Mouse (Mus musculus): ENCODE results near the gene Adamts2. TPM values are rescaled to one million over a fixed set of nuclear protein-coding genes. Genes with fewer than 3 reads are reported as not detected.
A peak's percentile ranks its signal among the peaks of the same experiment; 100 is the strongest.

The Adamts2 gene
- total and polyA plus RNA-seq, 3 experiments = not detected

DNA sequence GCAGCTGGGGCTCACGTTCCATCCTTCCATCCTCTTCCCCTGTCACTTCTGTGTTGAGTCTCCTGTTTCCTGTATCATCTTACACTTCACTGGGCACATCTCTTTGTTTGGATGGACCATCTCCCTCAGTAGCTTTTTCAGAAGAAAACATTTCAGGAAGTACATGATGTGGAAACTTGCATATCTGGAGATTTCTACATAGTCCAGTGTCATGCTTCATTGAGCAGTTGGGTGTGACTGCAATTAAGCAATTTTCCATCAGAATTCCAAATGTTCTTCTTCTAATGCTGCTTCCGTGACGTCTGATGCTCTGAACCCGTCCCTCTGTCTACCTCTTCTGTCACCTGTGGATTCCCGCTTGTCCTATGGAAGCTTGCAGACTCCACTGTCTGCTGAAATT is 124.2 kb downstream of the Adamts2 start:
- Histone ChIP-seq H3K27me3 (replicated peaks) (peaks cover 84% of the 10 kb centered on the region), H3K36me3 (replicated peaks in 1 of 2; ENCODE audit: control insufficient read depth in 1 of 2, insufficient read depth in 1 of 2, low read length in 1 of 2) (no peaks in the 10 kb centered on the region), H3K4me1 (ENCODE audit: control insufficient read depth in 1 of 2, insufficient read depth in 2 of 2) (no peaks in the 10 kb centered on the region), H3K9ac (ENCODE audit: insufficient read depth, low read depth) (no peak overlapping the region), H3K27ac (ENCODE audit: insufficient read depth, low read depth) (no peak overlapping the region), H3K9me3 (replicated peaks; ENCODE audit: low read length) (peaks cover 4% of the 10 kb centered on the region), H3K4me3 (replicated peaks in 1 of 3; ENCODE audit: low read depth in 2 of 3, low read length in 2 of 3, poor library complexity in 1 of 3) (no peak overlapping the region), H3K79me2 (replicated peaks; ENCODE audit: control insufficient read depth, extremely low read depth, insufficient read depth, poor library complexity, severe bottlenecking) (no peaks in the 10 kb centered on the region), H3K4me2 (ENCODE audit: insufficient read depth, low read depth, poor library complexity, severe bottlenecking) (no peak overlapping the region)
- in situ Hi-C loops (cut with MboI; ENCODE audit: low pct_ligation_motif_present, low pct_unique_long_range_greater_than_20kb, low sequenced_read_pairs) (no loop called here), dilution Hi-C loops (cut with MboI; ENCODE audit: extremely low pct_ligation_motif_present, extremely low pct_unique_long_range_greater_than_20kb, low sequenced_read_pairs) (no loop called here)
- no peak for DNase-seq (ENCODE audit: extremely low read depth)
- TF ChIP-seq NELFE (IDR thresholded peaks at IDR 0.05; ENCODE audit: low read depth, low read length) (no peak), JUND (conservative IDR thresholded peaks at IDR 0.05; ENCODE audit: low read depth, low read length) (no peak), SIN3A (IDR thresholded peaks at IDR 0.05; ENCODE audit: low read length) (no peak), BHLHE40 (IDR thresholded peaks at IDR 0.05; ENCODE audit: low read depth, low read length) (peak; percentile 50)

DNA sequence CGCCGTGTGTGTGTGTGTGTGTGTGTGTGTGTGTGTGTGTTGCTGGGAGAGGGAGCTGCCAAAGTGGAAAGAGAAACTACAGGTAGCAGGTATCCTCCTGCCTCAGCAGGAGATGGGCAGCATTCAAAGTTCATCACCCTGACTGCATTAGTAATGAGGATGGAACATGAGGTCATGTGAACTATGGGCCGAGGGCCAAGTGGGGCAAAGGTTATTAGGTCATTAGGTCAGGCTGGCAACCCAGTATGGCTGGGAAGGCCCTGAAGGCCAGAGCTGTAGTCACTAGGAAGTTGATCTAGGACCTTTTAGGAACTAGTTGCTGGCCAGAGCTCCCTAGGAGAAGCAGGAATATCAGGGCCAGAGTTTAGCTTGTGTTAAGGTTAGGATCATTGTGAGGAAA is 131.3 kb downstream of the Adamts2 start:
- Histone ChIP-seq H3K79me2 (replicated peaks; ENCODE audit: control insufficient read depth, extremely low read depth, insufficient read depth, poor library complexity, severe bottlenecking) (no peaks in the 10 kb centered on the region), H3K4me1 (ENCODE audit: control insufficient read depth in 1 of 2, insufficient read depth in 2 of 2) (no peaks in the 10 kb centered on the region), H3K36me3 (replicated peaks in 1 of 2; ENCODE audit: control insufficient read depth in 1 of 2, insufficient read depth in 1 of 2, low read length in 1 of 2) (no peaks in the 10 kb centered on the region), H3K9me3 (replicated peaks; ENCODE audit: low read length) (peaks cover 6% of the 10 kb centered on the region), H3K9ac (ENCODE audit: insufficient read depth, low read depth) (no peak overlapping the region), H3K4me2 (ENCODE audit: insufficient read depth, low read depth, poor library complexity, severe bottlenecking) (no peak overlapping the region), H3K4me3 (replicated peaks in 1 of 3; ENCODE audit: low read depth in 2 of 3, low read length in 2 of 3, poor library complexity in 1 of 3) (no peak overlapping the region), H3K27ac (ENCODE audit: insufficient read depth, low read depth) (no peak overlapping the region), H3K27me3 (replicated peaks) (peaks cover 76% of the 10 kb centered on the region)
- DNase-seq (ENCODE audit: extremely low read depth) = no peak
- dilution Hi-C loops (cut with MboI; ENCODE audit: extremely low pct_ligation_motif_present, extremely low pct_unique_long_range_greater_than_20kb, low sequenced_read_pairs) (no loop called here), in situ Hi-C loops (cut with MboI; ENCODE audit: low pct_ligation_motif_present, low pct_unique_long_range_greater_than_20kb, low sequenced_read_pairs) (no loop called here)
- TF ChIP-seq CTCF (conservative IDR thresholded peaks at IDR 0.05 in 1 of 2, IDR thresholded peaks at IDR 0.05 in 1 of 2; ENCODE audit: low read depth in 2 of 2, low read length in 2 of 2) (no peak), HCFC1 (IDR thresholded peaks at IDR 0.05; ENCODE audit: low read depth, low read length) (no peak), CHD2 (IDR thresholded peaks at IDR 0.05; ENCODE audit: low read length) (no peak), TBP (conservative IDR thresholded peaks at IDR 0.05; ENCODE audit: low read depth, low read length) (no peak), IRF4 (IDR thresholded peaks at IDR 0.05; ENCODE audit: low read depth, low read length) (no peak), NELFE (IDR thresholded peaks at IDR 0.05; ENCODE audit: low read depth, low read length) (no peak), BHLHE40 (IDR thresholded peaks at IDR 0.05; ENCODE audit: low read depth, low read length) (no peak), USF2 (conservative IDR thresholded peaks at IDR 0.05; ENCODE audit: low read depth, low read length) (no peak), POLR2A (IDR thresholded peaks at IDR 0.05; ENCODE audit: low read depth, low read length) (no peak), SMC3 (IDR thresholded peaks at IDR 0.05; ENCODE audit: low read depth, low read length) (no peak)

DNA sequence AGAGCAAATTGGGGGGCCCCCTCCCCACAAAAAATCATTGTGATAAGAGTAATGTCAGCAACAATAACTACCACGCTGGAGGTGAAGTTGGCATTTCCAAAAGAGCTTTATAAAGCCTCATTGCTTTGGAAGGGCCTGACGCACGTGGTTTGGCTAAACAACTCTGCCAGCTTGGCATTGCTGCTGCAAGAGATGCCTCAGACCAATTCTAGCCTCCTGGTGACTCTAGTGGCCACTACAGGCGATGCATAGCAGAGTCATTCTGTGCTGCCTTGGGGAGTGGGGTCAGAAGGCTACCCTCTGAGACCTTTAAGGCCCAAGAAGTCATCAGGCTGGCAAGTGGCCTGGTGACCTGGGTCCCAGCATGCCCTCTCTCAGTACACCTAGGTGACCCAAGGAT is 132.2 kb downstream of the Adamts2 start:
- Histone ChIP-seq H3K27ac (ENCODE audit: insufficient read depth, low read depth) (no peak overlapping the region), H3K4me1 (ENCODE audit: control insufficient read depth in 1 of 2, insufficient read depth in 2 of 2) (no peaks in the 10 kb centered on the region), H3K4me3 (replicated peaks in 1 of 3; ENCODE audit: low read depth in 2 of 3, low read length in 2 of 3, poor library complexity in 1 of 3) (no peak overlapping the region), H3K79me2 (replicated peaks; ENCODE audit: control insufficient read depth, extremely low read depth, insufficient read depth, poor library complexity, severe bottlenecking) (no peaks in the 10 kb centered on the region), H3K4me2 (ENCODE audit: insufficient read depth, low read depth, poor library complexity, severe bottlenecking) (no peak overlapping the region), H3K27me3 (replicated peaks) (peaks cover 77% of the 10 kb centered on the region), H3K9ac (ENCODE audit: insufficient read depth, low read depth) (no peak overlapping the region), H3K9me3 (replicated peaks; ENCODE audit: low read length) (peaks cover 6% of the 10 kb centered on the region), H3K36me3 (replicated peaks in 1 of 2; ENCODE audit: control insufficient read depth in 1 of 2, insufficient read depth in 1 of 2, low read length in 1 of 2) (no peaks in the 10 kb centered on the region)
- in situ Hi-C loops (cut with MboI; ENCODE audit: low pct_ligation_motif_present, low pct_unique_long_range_greater_than_20kb, low sequenced_read_pairs) (no loop called here), dilution Hi-C loops (cut with MboI; ENCODE audit: extremely low pct_ligation_motif_present, extremely low pct_unique_long_range_greater_than_20kb, low sequenced_read_pairs) (no loop called here)
- TF ChIP-seq IRF4 (IDR thresholded peaks at IDR 0.05; ENCODE audit: low read depth, low read length) (no peak), MAX (IDR thresholded peaks at IDR 0.05; ENCODE audit: low read length) (peak; percentile 33; the same call in 1 of the 2 replicates), CTCF (conservative IDR thresholded peaks at IDR 0.05 in 1 of 2, IDR thresholded peaks at IDR 0.05 in 1 of 2; ENCODE audit: low read depth in 2 of 2, low read length in 2 of 2) (peak in 1 of 2 experiments; percentile 25; a peak in 1 of 4 replicates), CHD2 (IDR thresholded peaks at IDR 0.05; ENCODE audit: low read length) (no peak)
- DNase-seq (ENCODE audit: extremely low read depth) = no peak

Data from CH12.LX (cell line).